Mouse (Mus musculus) T-cell, adult 2 months (primary cell): ENCODE measurements at regions not wholly inside any gene's neighbourhood (a gene's known extent, or its start where the extent isn't known, plus 50 kb on each side); places are given as distances from the start of the nearest gene placed in this dataset.

Experiments used
- DNase-seq: peaks from one replicate; pipeline ENCODE4 v3.0.0; 2022; ENCODE audit warnings: low spot score

DNA sequence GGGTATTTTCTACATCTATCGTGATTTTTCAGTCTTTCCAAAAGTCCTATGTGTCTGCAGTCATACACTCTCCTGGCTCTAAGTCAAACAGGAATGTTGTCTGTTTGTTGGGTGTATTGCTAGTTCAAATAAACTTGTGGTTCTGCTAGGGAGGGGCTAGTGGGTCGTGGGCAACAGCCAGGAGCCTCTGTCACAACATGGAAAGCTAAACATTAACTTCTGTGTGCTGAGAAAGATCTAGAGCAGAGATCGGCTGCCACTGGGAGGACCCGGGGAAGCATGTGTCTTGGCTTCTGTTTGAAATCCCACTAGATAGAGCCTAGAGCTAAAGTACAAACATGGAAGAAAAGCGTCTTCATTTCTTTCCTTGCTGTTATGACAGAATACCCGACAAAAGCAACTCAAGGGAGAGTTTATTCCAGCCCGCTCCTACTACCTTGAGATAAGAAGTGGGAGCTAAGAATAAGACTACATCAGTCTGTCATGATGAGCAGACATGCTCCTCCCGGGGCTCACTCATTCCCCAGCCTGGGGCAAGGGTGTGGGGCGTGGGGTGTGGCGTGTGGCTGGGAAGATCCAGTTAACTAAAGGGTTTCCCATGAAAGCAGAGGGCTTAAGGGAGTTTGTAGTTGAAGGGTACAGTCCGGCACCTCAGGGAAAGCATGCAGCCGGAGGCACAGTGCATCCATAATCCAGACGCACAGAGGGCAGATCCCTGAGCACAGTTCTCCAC, 190.7 kb downstream of the Rybp start:
- DNase-seq: no peak

DNA sequence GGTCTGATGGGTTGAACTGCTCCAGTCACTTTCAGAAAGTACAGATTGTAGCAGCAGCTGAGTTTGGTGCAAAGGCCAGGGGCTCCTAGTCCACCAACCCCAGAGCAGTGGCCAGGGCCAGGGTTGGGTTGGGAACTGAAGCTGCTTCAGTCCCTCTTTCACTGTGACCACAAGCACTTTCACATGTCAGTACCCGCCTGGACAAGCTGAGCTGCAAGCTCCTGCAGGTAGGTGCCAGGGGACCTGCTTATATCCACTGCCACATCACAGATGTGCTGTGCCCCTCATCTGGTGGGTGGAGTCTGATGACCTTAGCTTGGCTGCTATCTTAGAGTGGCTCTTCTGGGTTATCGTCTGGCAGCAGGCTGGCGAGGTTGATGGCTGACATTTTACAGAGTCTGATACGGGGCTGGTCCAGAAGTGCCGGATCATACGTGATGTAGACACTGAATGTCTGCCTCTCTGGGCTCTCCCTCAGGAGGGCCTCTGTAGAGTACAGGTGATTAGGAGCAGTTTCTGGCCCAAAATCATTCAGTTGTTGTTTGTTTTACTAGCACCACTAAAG, 192.6 kb downstream of the Rybp start:
- no peak for DNase-seq

DNA sequence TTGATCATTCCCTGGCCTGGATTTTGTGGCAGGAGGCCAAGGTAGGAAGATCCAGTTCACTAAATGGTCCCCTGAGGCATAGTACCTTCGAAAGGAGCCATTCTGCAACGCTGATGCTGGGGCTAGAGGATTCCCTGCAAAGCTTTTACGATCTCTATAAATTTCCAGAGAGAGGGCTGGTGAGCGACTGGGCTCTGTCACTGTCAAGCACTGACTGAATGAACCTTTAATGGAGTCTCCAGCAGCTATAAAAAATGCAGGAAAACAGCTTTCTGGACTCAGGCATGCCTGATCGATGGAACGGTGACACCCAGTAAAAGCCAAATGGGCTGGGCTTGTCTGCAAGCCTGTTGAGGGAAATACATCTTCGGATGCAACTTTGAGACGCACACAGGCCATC, 194.4 kb downstream of the Rybp start:
- no peak for DNase-seq

GRCm38 (mm10) chr6:100091815-100092214, 195.5 kb downstream of the Rybp start:
- no peak for DNase-seq

- DNase-seq: no peak
These were observed 198.7 kb downstream of the Rybp start for GRCm38 (mm10) chr6:100088576-100088975.

GRCm38 (mm10) chr6:100086807-100087206, 200.5 kb downstream of the Rybp start:
- DNase-seq: no peak

GRCm38 (mm10) chr6:100085981-100086380, 201.3 kb downstream of the Rybp start:
- DNase-seq: no peak

DNA sequence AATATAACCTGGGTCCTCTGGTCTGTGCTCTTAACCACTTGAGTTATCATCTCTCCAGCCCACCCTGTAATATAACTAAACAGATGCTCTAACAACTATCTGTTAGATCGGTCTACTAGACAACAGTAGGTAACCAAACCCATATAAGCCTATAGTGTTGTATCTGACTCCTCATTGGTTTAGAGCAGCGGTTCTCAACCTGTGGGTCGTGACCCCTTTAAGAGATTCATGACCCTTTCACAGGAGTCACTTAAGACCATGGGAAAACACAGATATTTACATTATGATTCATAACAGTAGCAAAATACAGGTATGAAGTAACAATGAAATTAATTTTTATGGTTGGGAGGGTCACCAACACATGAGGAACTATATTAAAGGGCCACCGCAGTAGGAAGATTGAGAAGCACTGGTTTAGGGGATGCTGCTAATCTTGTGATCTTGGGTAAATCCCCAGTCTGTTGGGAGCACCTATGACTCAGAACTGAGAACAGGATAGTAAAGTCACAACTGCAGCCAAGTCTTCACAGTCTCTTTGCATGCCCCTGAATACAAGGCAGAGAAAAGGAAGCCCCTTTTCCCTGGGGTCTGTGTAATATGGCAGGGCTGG, 203.3 kb downstream of the Rybp start:
- DNase-seq: no peak

DNA sequence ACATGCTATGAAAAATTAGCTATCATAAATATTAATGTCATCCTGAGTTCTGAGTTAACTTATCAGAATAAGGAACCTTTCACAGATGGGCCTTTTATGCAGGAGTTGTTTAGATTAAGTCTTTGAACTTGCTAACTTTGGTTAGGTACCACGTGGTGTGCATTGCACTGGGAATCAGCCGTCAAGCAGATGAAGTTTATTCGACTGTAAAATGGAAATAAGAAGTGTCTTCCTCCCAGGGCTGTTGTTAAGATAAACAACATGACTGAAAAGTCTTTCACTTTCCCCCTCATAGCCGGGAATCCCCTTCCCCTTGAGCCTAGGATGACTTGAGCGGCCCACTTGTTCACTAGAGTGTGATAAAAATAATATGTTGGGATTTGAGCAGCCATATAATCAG, 204.2 kb downstream of the Rybp start:
- DNase-seq: no peak

DNA sequence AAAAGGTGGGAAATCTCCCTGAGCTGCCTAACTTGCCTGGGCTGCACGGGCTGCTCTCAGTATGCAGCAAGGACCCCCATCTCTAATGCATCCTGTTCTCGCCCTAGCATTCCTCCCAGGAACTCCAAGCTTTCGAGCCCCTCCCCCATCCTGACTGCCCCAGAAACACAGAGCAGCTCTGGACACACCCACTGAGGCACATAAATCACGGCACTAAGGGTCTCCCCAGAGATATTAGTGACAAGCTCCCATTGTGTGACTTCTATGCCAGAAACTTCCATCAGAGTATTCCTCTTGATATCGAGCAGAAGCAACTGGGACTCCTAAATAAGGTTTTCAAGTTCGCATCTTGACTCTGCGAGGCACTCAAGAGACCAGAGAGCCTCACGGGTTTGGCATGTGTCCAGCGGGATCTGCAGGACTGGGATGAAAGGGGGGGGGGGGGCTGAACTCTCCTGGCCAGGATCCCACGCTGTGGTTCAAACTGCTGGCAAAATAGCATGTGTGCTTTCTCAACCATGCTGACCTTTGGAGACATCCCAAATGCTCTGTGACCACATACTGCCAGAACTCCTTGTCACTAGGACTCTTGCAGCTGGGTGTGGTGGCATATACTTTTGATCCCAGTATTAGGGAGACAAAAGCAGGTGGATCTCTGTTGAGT, 212.5 kb downstream of the Rybp start:
- DNase-seq: no peak

DNA sequence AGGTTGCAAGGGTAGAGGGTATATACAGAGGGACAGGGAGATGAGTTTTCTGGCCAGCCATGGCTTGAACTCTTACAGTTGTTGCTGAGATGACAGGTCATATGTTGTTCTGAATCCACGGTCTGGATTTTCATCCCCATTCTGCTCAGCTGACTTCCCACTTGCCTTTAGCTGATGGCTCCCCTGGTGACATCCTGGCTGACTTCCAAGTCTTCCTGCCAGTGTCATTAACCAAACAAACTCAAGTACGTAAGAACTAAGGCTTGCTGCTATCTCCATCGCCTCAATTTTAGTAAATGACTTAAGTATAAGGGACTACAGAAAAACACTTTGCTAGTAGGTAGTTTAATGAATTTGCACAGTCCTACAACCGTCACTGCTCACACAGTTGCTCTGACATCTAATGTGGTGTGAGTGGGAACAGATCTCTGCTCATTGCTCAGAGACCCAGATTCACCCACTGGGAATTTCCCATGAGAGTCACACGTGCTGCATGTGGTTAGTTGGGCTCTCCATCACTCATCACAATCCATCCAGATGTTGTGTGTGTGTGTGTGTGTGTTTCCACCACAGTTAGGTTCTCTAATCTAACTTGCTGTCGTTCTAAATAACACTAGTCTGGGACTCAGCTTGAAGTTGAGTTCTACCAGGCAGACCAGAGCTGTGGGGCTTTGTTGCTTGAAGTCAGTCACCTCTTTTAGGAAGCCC, 214.9 kb downstream of the Rybp start:
- DNase-seq: no peak

DNA sequence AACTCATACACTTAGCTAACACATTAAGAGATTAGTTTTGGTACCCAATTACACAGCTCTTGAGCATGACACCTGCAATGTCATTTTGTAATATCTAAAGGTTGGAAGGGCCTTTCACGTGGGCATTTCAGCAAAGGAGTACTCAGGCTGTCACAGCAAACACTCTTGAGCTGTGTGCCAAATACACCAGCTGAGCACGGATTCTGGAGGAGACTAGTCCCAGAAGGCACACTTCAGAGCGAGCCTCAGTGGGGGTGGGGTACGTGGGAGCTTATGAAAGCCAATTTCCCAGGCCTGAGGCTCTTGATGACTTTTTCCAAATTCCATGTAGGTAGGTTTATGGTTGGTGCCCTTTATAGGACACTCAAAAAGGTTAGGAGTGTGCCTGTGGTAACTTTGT, 218.1 kb downstream of the Rybp start:
- no peak for DNase-seq

DNA sequence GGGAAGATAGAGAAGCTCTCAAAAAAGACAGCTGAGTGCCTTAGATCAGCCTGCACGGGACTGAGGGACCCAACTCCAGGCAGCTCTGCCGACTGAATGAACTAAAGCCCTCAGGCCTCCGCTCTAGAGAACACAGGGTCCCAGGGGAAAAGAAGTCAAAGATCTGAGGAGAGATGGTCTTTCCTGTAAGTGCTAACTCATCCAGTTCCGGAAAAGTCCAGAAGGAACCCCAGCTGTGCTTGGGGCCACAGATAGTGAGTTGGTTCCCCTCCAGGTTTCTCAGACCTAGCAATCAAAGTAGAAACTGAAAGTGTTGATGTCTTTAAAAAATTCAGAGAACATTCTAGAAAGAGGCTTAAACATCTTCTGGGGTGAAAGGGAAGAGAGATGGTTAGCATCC, 220.0 kb downstream of the Rybp start:
- no peak for DNase-seq

GRCm38 (mm10) chr6:100065586-100065985, 221.7 kb downstream of the Rybp start:
- no peak for DNase-seq

- no peak for DNase-seq
These were observed 224.3 kb downstream of the Rybp start for GRCm38 (mm10) chr6:100062961-100063360.

DNA sequence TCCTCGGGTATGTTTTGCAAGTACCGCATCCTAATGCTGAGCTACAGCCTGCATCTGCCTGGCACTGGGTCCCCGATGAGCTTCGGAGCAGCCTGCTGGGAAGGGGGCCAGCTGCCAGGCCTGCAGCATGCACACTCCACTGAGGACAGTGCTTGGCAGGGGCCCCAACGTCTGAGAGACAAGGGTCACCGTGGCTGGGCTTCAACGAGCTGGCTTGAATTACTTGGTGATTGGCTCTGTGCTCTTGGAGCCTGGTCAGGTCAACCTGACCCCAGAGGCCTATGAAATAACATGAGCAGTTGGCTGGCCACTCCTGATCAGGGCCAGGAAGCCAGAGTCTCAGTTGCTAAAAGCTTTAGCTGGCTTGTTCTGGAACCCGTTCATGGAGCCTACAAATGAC, 227.5 kb downstream of the Rybp start:
- no peak for DNase-seq

GRCm38 (mm10) chr6:100055980-100056379, 231.3 kb downstream of the Rybp start:
- DNase-seq: no peak

GRCm38 (mm10) chr6:100052955-100053795, 234.1 kb downstream of the Rybp start:
- DNase-seq: no peak

GRCm38 (mm10) chr6:100052406-100052805, 234.9 kb downstream of the Rybp start:
- DNase-seq: no peak

DNA sequence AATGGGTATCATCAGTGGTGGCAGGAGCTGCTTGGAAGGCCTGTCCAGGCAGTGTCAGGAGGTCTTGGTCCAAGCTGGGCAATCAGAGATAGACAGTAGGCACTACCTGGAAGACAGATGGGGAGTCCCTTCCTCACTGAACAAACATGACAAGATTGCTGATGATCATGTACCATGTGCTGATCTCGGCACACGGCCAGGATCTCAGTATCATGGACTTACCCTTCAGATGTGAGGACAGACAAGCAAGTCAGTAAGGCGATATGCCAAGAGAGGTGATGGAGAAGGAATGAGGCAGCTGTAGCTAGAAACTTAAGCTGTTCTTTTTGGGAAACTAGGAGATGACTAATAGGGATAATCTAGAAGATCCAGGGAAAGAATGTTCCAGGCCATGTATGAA, 238.2 kb downstream of the Rybp start:
- DNase-seq: no peak

DNA sequence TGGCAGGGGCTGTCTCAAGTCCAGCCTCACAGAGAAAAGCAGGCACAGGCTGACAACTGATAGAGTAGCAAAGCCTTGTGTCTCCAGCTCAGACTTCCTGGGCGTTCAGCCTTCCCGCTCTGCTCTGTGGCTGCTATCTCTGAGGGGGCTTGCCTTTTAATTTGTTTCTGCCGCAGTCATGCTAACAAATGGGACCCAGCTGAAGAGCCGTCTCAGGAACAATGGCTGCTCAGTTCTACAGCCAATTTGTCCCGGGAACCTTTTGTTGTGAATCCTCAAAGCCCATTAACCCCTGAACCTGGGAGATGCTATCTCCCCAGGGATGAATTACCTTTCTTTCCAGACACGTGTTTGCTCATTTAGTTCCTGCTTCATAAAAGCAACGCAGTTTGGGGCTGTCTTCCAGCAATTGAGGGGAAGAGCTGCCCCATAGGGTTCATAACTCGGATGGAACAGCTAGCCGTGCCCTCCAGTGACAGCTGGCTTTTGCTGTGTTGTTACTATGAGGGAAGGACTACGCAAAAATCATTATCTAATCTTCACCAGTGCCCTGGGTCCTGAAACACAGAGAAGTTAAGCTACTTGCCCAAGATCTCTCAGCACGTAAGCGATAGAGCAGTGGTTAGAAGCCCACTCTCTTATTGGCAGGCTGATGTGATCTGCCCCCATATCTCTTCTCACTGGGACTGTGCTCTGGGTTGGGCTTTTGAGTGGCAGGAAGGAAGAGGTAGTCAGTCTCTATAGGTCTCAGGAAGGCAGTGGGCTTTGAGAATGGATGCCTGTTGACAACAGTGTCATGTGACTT, 240.9 kb downstream of the Rybp start:
- DNase-seq: no peak
